Mouse (Mus musculus): ENCODE measurements at regions not wholly inside any gene's neighbourhood (a gene's known extent, or its start where the extent isn't known, plus 50 kb on each side); places are given as distances from the start of the nearest gene placed in this dataset.

DNA sequence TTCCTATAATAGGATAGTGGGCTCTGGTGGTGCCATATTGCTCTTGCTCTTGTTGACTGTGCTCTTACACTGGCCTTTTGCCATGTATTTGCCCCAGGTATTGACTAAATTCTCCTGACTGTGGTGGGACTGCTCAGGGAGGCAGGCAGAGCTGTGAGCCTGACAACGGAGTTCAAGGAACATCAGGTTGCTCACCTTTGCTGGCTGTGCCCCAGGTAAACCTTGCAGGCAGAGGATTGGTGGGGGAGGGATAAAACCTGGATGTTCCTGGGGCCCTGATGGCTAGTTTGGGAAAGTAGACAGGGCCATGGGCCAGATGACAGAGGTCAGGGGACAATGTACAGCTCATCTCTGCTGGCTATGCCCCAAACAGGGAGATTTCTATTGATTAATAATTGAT, 124.7 kb upstream of the Eci2 start:
- TF ChIP-seq CTCF (IDR thresholded peaks at IDR 0.05; ENCODE audit: low read depth, low read length): no peak
- TF ChIP-seq POLR2A (IDR thresholded peaks at IDR 0.05; ENCODE audit: extremely low read depth, insufficient read depth, low read length): no peak
